Mouse (Mus musculus): ENCODE data around the gene 1700084M14Rik.
"Not testable (repeated sequence)": the region's sequence is repeated elsewhere in the genome, so short reads cannot be mapped to it uniquely, and the experiment has no call there.

The 1700084M14Rik gene

GRCm38 (mm10) chrX:91575811-91576210 is at the start of gene 1700084M14Rik:
1700084M14Rik (minus strand) TSS chrX:91575911.
- not testable (repeated sequence) for DNase-seq (ENCODE audit: low spot score)

Data from testis, postnatal 10 days (tissue).